ENCODE assay signal across 25 mouse cellular contexts in the genomic region with DNA sequence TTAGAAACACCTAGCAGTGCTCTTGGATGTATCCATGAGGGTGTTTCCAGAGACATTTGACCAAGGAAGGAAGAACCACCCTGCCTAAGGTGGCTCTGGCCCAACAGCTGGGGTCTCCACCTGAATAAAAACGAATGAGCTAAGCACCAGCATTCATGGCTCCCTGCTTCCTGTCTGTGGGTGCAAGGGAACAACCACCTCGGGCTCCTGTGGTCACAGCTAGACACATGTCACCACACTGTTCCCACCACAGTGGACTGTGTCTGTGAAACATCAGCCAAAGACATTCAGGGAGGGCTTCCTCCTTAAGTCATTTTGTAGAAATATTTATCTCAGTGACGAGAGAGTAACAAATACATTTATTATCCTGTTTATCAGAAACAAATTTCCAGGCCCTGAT.
"Had no signal": no experiment of that assay in that cellular context is flagged by ENCODE, and none has a peak within 500 bp of the region (broad histone marks: within the 10 kb centered on the region; RNA-seq: fewer than 3 reads in every experiment).

No protein-coding gene starts in this region.

- H3K27ac ChIP-seq: heart, embryonic 10.5 days; hindbrain, embryonic 13.5 days; hindbrain, embryonic 15.5 days; hindbrain, postnatal 0 days; kidney, embryonic 15.5 days; kidney, postnatal 0 days; limb, embryonic 13.5 days; limb, embryonic 15.5 days; liver, embryonic 14.5 days had no signal

- H3K4me3 ChIP-seq: heart, embryonic 10.5 days; heart, embryonic 12.5 days; hindbrain, embryonic 13.5 days; hindbrain, embryonic 15.5 days; kidney, embryonic 15.5 days; limb, embryonic 13.5 days; limb, embryonic 15.5 days had no signal

- H3K4me2 ChIP-seq: heart, embryonic 12.5 days; hindbrain, embryonic 13.5 days; hindbrain, embryonic 15.5 days; kidney, embryonic 15.5 days; limb, embryonic 13.5 days; limb, embryonic 15.5 days; liver, embryonic 11.5 days had no signal

- H3K36me3 ChIP-seq: hindbrain, embryonic 13.5 days; hindbrain, embryonic 15.5 days; kidney, embryonic 15.5 days; limb, embryonic 13.5 days; limb, embryonic 15.5 days had no signal

- ATAC-seq: hindbrain, postnatal 0 days; intestine, embryonic 16.5 days had no signal

- H3K9me3 ChIP-seq: heart, embryonic 10.5 days; heart, embryonic 12.5 days; hindbrain, embryonic 13.5 days; hindbrain, embryonic 15.5 days; kidney, embryonic 15.5 days; limb, embryonic 13.5 days; limb, embryonic 15.5 days had no signal

- DNase-seq: gastrocnemius, postnatal 14 days; gastrocnemius, postnatal 36 days; heart, adult 18-20 months; heart, postnatal 10 days; heart, postnatal 4 days; kidney, adult 11 months; kidney, adult 2 months; kidney, adult 9 months; kidney, postnatal 14 days; kidney, postnatal 36 days; layer of hippocampus, adult 9-11 months; layer of hippocampus, postnatal 36 days; left cerebral cortex, postnatal 4 days had no signal

- H3K27me3 ChIP-seq: heart, embryonic 12.5 days; hindbrain, embryonic 13.5 days; hindbrain, embryonic 15.5 days; kidney, embryonic 15.5 days; limb, embryonic 13.5 days; limb, embryonic 15.5 days had no signal

- H3K9ac ChIP-seq: heart, embryonic 12.5 days; hindbrain, embryonic 13.5 days; hindbrain, embryonic 15.5 days; kidney, embryonic 15.5 days; limb, embryonic 13.5 days; limb, embryonic 15.5 days; liver, embryonic 14.5 days had no signal
